Mouse (Mus musculus) embryonic facial prominence, embryonic 14.5 days (tissue): Measurements from ENCODE around the gene Gm11758. TPM values are rescaled to one million over a fixed set of nuclear protein-coding genes. Genes with fewer than 3 reads are reported as not detected.
"Not testable (repeated sequence)": the region's sequence is repeated elsewhere in the genome, so short reads cannot be mapped to it uniquely, and the experiment has no call there.

ENCODE experiments used
- ATAC-seq: fragments of 200-750 bp; cut with Nextera tagmentation; 2 replicates; pipeline ENCODE4 v1.8.0; 2017; ENCODE audit warnings: low read depth, moderate number of reproducible peaks, moderate TSS enrichment
- DNase-seq: peaks from one replicate; pipeline ENCODE4 v3.0.0-alpha.2; 2015; ENCODE audit warnings: low spot score
- H3K27ac ChIP-seq: fragments of 300-500 bp; sonication (generic); replicated peaks from 2 replicates; pipeline ENCODE4 v1.5.1; 2014; ENCODE audit warnings: low read depth, mild to moderate bottlenecking, low read length, moderate library complexity
- H3K27me3 ChIP-seq: fragments of 300-500 bp; sonication (generic); replicated peaks from 2 replicates; pipeline ENCODE4 v1.6.1; 2014; ENCODE audit warnings: low read length; ENCODE audit not compliant: control insufficient read depth, insufficient read depth
- H3K36me3 ChIP-seq: fragments of 300-500 bp; sonication (generic); 2 replicates; pipeline ENCODE4 v1.6.1; 2014; ENCODE audit warnings: low read length, mixed read lengths; ENCODE audit not compliant: control insufficient read depth, insufficient read depth
- H3K4me1 ChIP-seq: fragments of 300-500 bp; sonication (generic); 2 replicates; pipeline ENCODE4 v1.6.1; 2014; ENCODE audit warnings: antibody characterized with exemption, low read length; ENCODE audit not compliant: control insufficient read depth, insufficient read depth
- H3K4me2 ChIP-seq: fragments of 300-500 bp; sonication (generic); 2 replicates; pipeline ENCODE4 v1.6.1; 2014; ENCODE audit warnings: low read depth, mild to moderate bottlenecking, low read length, moderate library complexity, mixed read lengths
- H3K4me3 ChIP-seq: fragments of 300-500 bp; sonication (generic); 2 replicates; pipeline ENCODE4 v1.5.1; 2014; ENCODE audit warnings: low read depth, mild to moderate bottlenecking, low read length
- H3K9ac ChIP-seq: fragments of 300-500 bp; sonication (generic); 2 replicates; pipeline ENCODE4 v1.6.1; 2014; ENCODE audit warnings: low read depth, mild to moderate bottlenecking, low read length, moderate library complexity, mixed read lengths
- H3K9me3 ChIP-seq: fragments of 300-500 bp; sonication (generic); 2 replicates; pipeline ENCODE4 v1.6.1; 2016; ENCODE audit warnings: low read length; ENCODE audit not compliant: control insufficient read depth
- WGBS: fragments of 180-500 bp; shearing (Covaris S2); extraction: QIAGEN DNeasy Blood & Tissue Kit; methylation state at CpG from one replicate; pipeline ENCODE4 v1.1.7; 2014; 5-methylcytosine and 5-hydroxymethylcytosine counted together
- polyA plus RNA-seq: library from polyadenylated mRNA; unstranded; fragments of >200 nt; fragmentation: Nextera tagmentation; extraction: Ambion mirVana; gene quantifications from 2 replicates; pipeline ENCODE4 v1.2.1, GENCODE M21; 2014

The Gm11758 gene
- polyA plus RNA-seq, result not detected in 2 replicates

GRCm38 (mm10) chr4:73876166-73876565, at the start of gene Gm11758:
Gene Gm11758, minus strand, starts transcription at chr4:73876266.
- not testable (repeated sequence) for ATAC-seq, DNase-seq, H3K4me2 ChIP-seq, H3K27me3 ChIP-seq, H3K27ac ChIP-seq, H3K9ac ChIP-seq, H3K4me3 ChIP-seq, H3K36me3 ChIP-seq, H3K4me1 ChIP-seq, H3K9me3 ChIP-seq
- no CpG with 5 or more reads among the region's 4 CpGs for WGBS

- H3K36me3 ChIP-seq, ATAC-seq, H3K9me3 ChIP-seq, H3K4me2 ChIP-seq, DNase-seq, H3K4me1 ChIP-seq, H3K9ac ChIP-seq, H3K27me3 ChIP-seq, H3K4me3 ChIP-seq, H3K27ac ChIP-seq: not testable (repeated sequence)
- WGBS, result 88% methylated on average over 6 of the region's 6 CpGs
These were observed 44.6 kb upstream of the Gm11758 start, which contains the start of gene Gm11756 for GRCm38 (mm10) chr4:73920660-73921059. Gene Gm11756, minus strand, starts transcription at chr4:73920760.

- not testable (repeated sequence) for H3K9ac ChIP-seq, H3K4me2 ChIP-seq, H3K4me1 ChIP-seq, H3K9me3 ChIP-seq, H3K36me3 ChIP-seq, DNase-seq, H3K27ac ChIP-seq, H3K27me3 ChIP-seq, H3K4me3 ChIP-seq, ATAC-seq
- no CpG with 5 or more reads among the region's 4 CpGs for WGBS
These were observed 29.8 kb upstream of the Gm11758 start, which contains the start of gene Gm13871 for GRCm38 (mm10) chr4:73905853-73906252. Gene Gm13871, minus strand, starts transcription at chr4:73905953.

- H3K27me3 ChIP-seq, H3K4me3 ChIP-seq, H3K27ac ChIP-seq, ATAC-seq, H3K9me3 ChIP-seq, H3K4me2 ChIP-seq, DNase-seq, H3K36me3 ChIP-seq, H3K4me1 ChIP-seq, H3K9ac ChIP-seq: not testable (repeated sequence)
- WGBS, result no CpG with 5 or more reads among the region's 4 CpGs
These were observed 14.9 kb upstream of the Gm11758 start, which contains the start of gene Gm11757 for GRCm38 (mm10) chr4:73891012-73891411. Gene Gm11757, minus strand, starts transcription at chr4:73891112.

GRCm38 (mm10) chr4:73826587-73826986, 49.5 kb downstream of the Gm11758 start:
- H3K4me2 ChIP-seq, result no peak overlapping the region
- 77% methylated on average over 3 of the region's 3 CpGs for WGBS
- no peaks in the 10 kb centered on the region for H3K4me1 ChIP-seq
- H3K27me3 ChIP-seq, result no peaks in the 10 kb centered on the region
- ATAC-seq, result no peak
- no peak overlapping the region for H3K9ac ChIP-seq
- no peaks in the 10 kb centered on the region for H3K9me3 ChIP-seq
- no peak for DNase-seq
- no peaks in the 10 kb centered on the region for H3K36me3 ChIP-seq
- H3K27ac ChIP-seq, result no peak overlapping the region
- no peak overlapping the region for H3K4me3 ChIP-seq

Other genes starting within 250 kb of the Gm11758 start
- not detected in 2 replicates for gene Gm11236, start 238.1 kb downstream of the Gm11758 start, polyA plus RNA-seq
- not detected in 2 replicates for gene Gm11239, start 207.9 kb downstream of the Gm11758 start, polyA plus RNA-seq
- gene Gm428, start 192.8 kb downstream of the Gm11758 start, polyA plus RNA-seq, result not detected in 2 replicates
- gene Rasef, start 85.3 kb downstream of the Gm11758 start, polyA plus RNA-seq, result 2.0 and 3.8 TPM in 2 replicates
- gene Gm11757, start 14.8 kb upstream of the Gm11758 start, polyA plus RNA-seq, result not detected in 2 replicates
- gene Gm13871, start 29.7 kb upstream of the Gm11758 start, polyA plus RNA-seq, result not detected in 2 replicates
- gene Gm11756, start 44.5 kb upstream of the Gm11758 start, polyA plus RNA-seq, result not detected in 2 replicates
- gene 2310002L09Rik, start 74.6 kb upstream of the Gm11758 start, polyA plus RNA-seq, result 14.9 and 25.9 TPM in 2 replicates
- 6.5 and 6.9 TPM in 2 replicates for gene Frmd3, start 137.2 kb upstream of the Gm11758 start, polyA plus RNA-seq